Mouse (Mus musculus): Measurements from ENCODE around the gene Ranbp3l.
"Not testable (repeated sequence)": the region's sequence is repeated elsewhere in the genome, so short reads cannot be mapped to it uniquely, and the experiment has no call there.

Ranbp3l gene

GRCm38 (mm10) chr15:8967573-8968228 lies at the start of gene Ranbp3l:
Gene Ranbp3l, plus strand, starts transcription at chr15:8967949.
- DNase-seq (ENCODE audit: extremely low spot score, low spot score): no peak

GRCm38 (mm10) chr15:8930061-8930460 lies 37.7 kb upstream of the Ranbp3l start:
- DNase-seq (ENCODE audit: extremely low spot score, low spot score): no peak

GRCm38 (mm10) chr15:8936911-8937310 lies 30.8 kb upstream of the Ranbp3l start:
- no peak for DNase-seq (ENCODE audit: extremely low spot score, low spot score)

GRCm38 (mm10) chr15:8940861-8941260 lies 26.9 kb upstream of the Ranbp3l start:
- DNase-seq (ENCODE audit: extremely low spot score, low spot score): no peak

GRCm38 (mm10) chr15:8950856-8951255 lies 16.9 kb upstream of the Ranbp3l start:
- DNase-seq (ENCODE audit: extremely low spot score, low spot score): no peak

- DNase-seq (ENCODE audit: extremely low spot score, low spot score): no peak
Observed at GRCm38 (mm10) chr15:8963323-8963722, 4.4 kb upstream of the Ranbp3l start.

GRCm38 (mm10) chr15:8968229-8968595 lies 463 bp downstream of the Ranbp3l start:
- no peak for DNase-seq (ENCODE audit: extremely low spot score, low spot score)

- no peak for DNase-seq (ENCODE audit: extremely low spot score, low spot score)
Observed at GRCm38 (mm10) chr15:8969061-8969635, 1.4 kb downstream of the Ranbp3l start.

- no peak for DNase-seq (ENCODE audit: extremely low spot score, low spot score)
Observed at GRCm38 (mm10) chr15:8991211-8991610, 23.5 kb downstream of the Ranbp3l start.

GRCm38 (mm10) chr15:8991859-8992838 lies 24.4 kb downstream of the Ranbp3l start:
- no peak for DNase-seq (ENCODE audit: extremely low spot score, low spot score)

- DNase-seq (ENCODE audit: extremely low spot score, low spot score): no peak
Observed at GRCm38 (mm10) chr15:8994608-8995277, 27.0 kb downstream of the Ranbp3l start.

GRCm38 (mm10) chr15:8995490-8995889 lies 27.7 kb downstream of the Ranbp3l start:
- DNase-seq (ENCODE audit: extremely low spot score, low spot score): no peak

- no peak for DNase-seq (ENCODE audit: extremely low spot score, low spot score)
Observed at GRCm38 (mm10) chr15:9002762-9003161, 35.0 kb downstream of the Ranbp3l start.

- no peak for DNase-seq (ENCODE audit: extremely low spot score, low spot score)
Observed at GRCm38 (mm10) chr15:9009196-9009595, 41.4 kb downstream of the Ranbp3l start.

- no peak for DNase-seq (ENCODE audit: extremely low spot score, low spot score)
Observed at GRCm38 (mm10) chr15:9014541-9014940, 46.8 kb downstream of the Ranbp3l start.

- not testable (repeated sequence) for DNase-seq (ENCODE audit: extremely low spot score, low spot score)
Observed at GRCm38 (mm10) chr15:9015496-9015895, 47.7 kb downstream of the Ranbp3l start.

GRCm38 (mm10) chr15:9055704-9056103 lies 88.0 kb downstream of the Ranbp3l start:
- no peak for DNase-seq (ENCODE audit: extremely low spot score, low spot score)

- DNase-seq (ENCODE audit: extremely low spot score, low spot score): no peak
Observed at GRCm38 (mm10) chr15:9059856-9060255, 92.1 kb downstream of the Ranbp3l start.

- DNase-seq (ENCODE audit: extremely low spot score, low spot score): no peak
Observed at GRCm38 (mm10) chr15:9061150-9061882, 93.6 kb downstream of the Ranbp3l start.

- no peak for DNase-seq (ENCODE audit: extremely low spot score, low spot score)
Observed at GRCm38 (mm10) chr15:9068881-9069280, 101.1 kb downstream of the Ranbp3l start.

GRCm38 (mm10) chr15:9070353-9070752 lies 102.6 kb downstream of the Ranbp3l start:
- DNase-seq (ENCODE audit: extremely low spot score, low spot score): no peak
